Mouse (Mus musculus) hindbrain, embryonic 14.5 days (tissue): ENCODE results near the gene Ccnd3. TPM values are rescaled to one million over a fixed set of nuclear protein-coding genes. Genes with fewer than 3 reads are reported as not detected.
"Not testable (repeated sequence)": the region's sequence is repeated elsewhere in the genome, so short reads cannot be mapped to it uniquely, and the experiment has no call there.

Experiments
- ATAC-seq: fragments of 200-750 bp; cut with Nextera tagmentation; 2 replicates; pipeline ENCODE4 v1.8.0; 2017; ENCODE audit warnings: moderate number of reproducible peaks, mild to moderate bottlenecking, moderate TSS enrichment, moderate library complexity; ENCODE audit not compliant: low FRiP score
- DNase-seq: peaks from one replicate; pipeline ENCODE4 v3.0.0-alpha.2; 2015; ENCODE audit warnings: low spot score
- H3K27ac ChIP-seq: fragments of 300-500 bp; sonication (generic); 2 replicates; pipeline ENCODE4 v1.5.1; 2014; ENCODE audit warnings: mild to moderate bottlenecking, moderate library complexity
- H3K27me3 ChIP-seq: fragments of 300-500 bp; sonication (generic); 2 replicates; pipeline ENCODE4 v1.6.1; 2014; ENCODE audit warnings: mild to moderate bottlenecking, low read length, mixed read lengths; ENCODE audit not compliant: control insufficient read depth, insufficient read depth
- H3K36me3 ChIP-seq: fragments of 300-500 bp; sonication (generic); replicated peaks from 2 replicates; pipeline ENCODE4 v1.6.1; 2014; ENCODE audit not compliant: control insufficient read depth, insufficient read depth
- H3K4me1 ChIP-seq: fragments of 300-500 bp; sonication (generic); replicated peaks from 2 replicates; pipeline ENCODE4 v1.6.1; 2014; ENCODE audit warnings: antibody characterized with exemption, low read length, mixed read lengths; ENCODE audit not compliant: control insufficient read depth, insufficient read depth
- H3K4me2 ChIP-seq: fragments of 300-500 bp; sonication (generic); replicated peaks from 2 replicates; pipeline ENCODE4 v1.6.1; 2014; ENCODE audit warnings: mild to moderate bottlenecking, moderate library complexity
- H3K4me3 ChIP-seq: fragments of 300-500 bp; sonication (generic); replicated peaks from 2 replicates; pipeline ENCODE4 v1.5.1; 2014; ENCODE audit warnings: mild to moderate bottlenecking, low read length
- H3K9ac ChIP-seq: fragments of 300-500 bp; sonication (generic); 2 replicates; pipeline ENCODE4 v1.6.1; 2014
- H3K9me3 ChIP-seq: fragments of 300-500 bp; sonication (generic); 2 replicates; pipeline ENCODE4 v1.6.1; 2016; ENCODE audit warnings: low read length; ENCODE audit not compliant: control insufficient read depth
- WGBS: fragments of 180-500 bp; shearing (Covaris S2); extraction: QIAGEN DNeasy Blood & Tissue Kit; methylation state at CpG from one replicate; pipeline ENCODE4 v1.1.7; 2014; 5-methylcytosine and 5-hydroxymethylcytosine counted together
- polyA plus RNA-seq: library from polyadenylated mRNA; unstranded; fragments of >200 nt; fragmentation: Nextera tagmentation; extraction: Ambion mirVana; gene quantifications from 2 replicates; pipeline ENCODE4 v1.2.1, GENCODE M21; 2014

Gene Ccnd3
- polyA plus RNA-seq, 1 experiment from 2014 or later: 80.3 TPM

GRCm38 (mm10) chr17:47597838-47598579, 93.2 kb downstream of the Ccnd3 start:
- peaks cover 28% of the 10 kb centered on the region for H3K4me1 ChIP-seq
- H3K9me3 ChIP-seq: no peaks in the 10 kb centered on the region
- DNase-seq (peak; percentile 52), ATAC-seq (no peak)
- peak overlapping the region; percentile 43; the same call in 1 of the 2 replicates for H3K27ac ChIP-seq
- no peak overlapping the region for H3K4me3 ChIP-seq
- H3K4me2 ChIP-seq: peak overlapping the region; percentile 91; the same call in 1 of the 2 replicates
- no peak overlapping the region for H3K9ac ChIP-seq
- H3K36me3 ChIP-seq: peaks cover 49% of the 10 kb centered on the region
- H3K27me3 ChIP-seq: no peaks in the 10 kb centered on the region
- 28% methylated on average over 10 of the region's 10 CpGs for WGBS

GRCm38 (mm10) chr17:47598580-47599304, 93.9 kb downstream of the Ccnd3 start:
- 84% methylated on average over 9 of the region's 10 CpGs for WGBS
- ATAC-seq, H3K9me3 ChIP-seq, H3K27me3 ChIP-seq, H3K4me3 ChIP-seq, DNase-seq, H3K9ac ChIP-seq, H3K4me2 ChIP-seq: not testable (repeated sequence)
- Histone ChIP-seq H3K4me1 (peaks cover 27% of the 10 kb centered on the region; the same call in 1 of the 2 replicates), H3K36me3 (peaks cover 55% of the 10 kb centered on the region), H3K27ac (peak overlapping the region; percentile 43; the same call in 1 of the 2 replicates)

GRCm38 (mm10) chr17:47599511-47600297, 94.9 kb downstream of the Ccnd3 start:
- Histone ChIP-seq H3K27ac (no peak overlapping the region), H3K36me3 (peaks cover 65% of the 10 kb centered on the region)

GRCm38 (mm10) chr17:47600601-47601388, 95.9 kb downstream of the Ccnd3 start:
- peaks cover 76% of the 10 kb centered on the region for H3K36me3 ChIP-seq

More at GRCm38 (mm10) chr17:47599511-47600297, 94.9 kb downstream of the Ccnd3 start:
- WGBS: 84% methylated on average over 11 of the region's 11 CpGs
- no peaks in the 10 kb centered on the region for H3K27me3 ChIP-seq
- no peak overlapping the region for H3K4me2 ChIP-seq
- H3K9ac ChIP-seq: no peak overlapping the region
- no peaks in the 10 kb centered on the region for H3K9me3 ChIP-seq
- peaks cover 23% of the 10 kb centered on the region; the same call in 1 of the 2 replicates for H3K4me1 ChIP-seq
- no peak overlapping the region for H3K4me3 ChIP-seq
- no peak for ATAC-seq
- DNase-seq: no peak

GRCm38 (mm10) chr17:47601389-47601755, 96.5 kb downstream of the Ccnd3 start:
- Histone ChIP-seq H3K9me3 (no peaks in the 10 kb centered on the region), H3K36me3 (peaks cover 81% of the 10 kb centered on the region), H3K4me1 (peaks cover 10% of the 10 kb centered on the region; the same call in 1 of the 2 replicates), H3K27me3 (no peaks in the 10 kb centered on the region), H3K4me2 (no peak overlapping the region), H3K9ac (no peak overlapping the region), H3K4me3 (no peak overlapping the region), H3K27ac (no peak overlapping the region)
- ATAC-seq: no peak
- WGBS: 95% methylated on average over 10 of the region's 10 CpGs
- no peak for DNase-seq

More at GRCm38 (mm10) chr17:47600601-47601388, 95.9 kb downstream of the Ccnd3 start:
- H3K4me2 ChIP-seq: no peak overlapping the region
- no peaks in the 10 kb centered on the region for H3K9me3 ChIP-seq
- DNase-seq (no peak), ATAC-seq (no peak)
- H3K9ac ChIP-seq: no peak overlapping the region
- no peak overlapping the region for H3K27ac ChIP-seq
- no peak overlapping the region for H3K4me3 ChIP-seq
- WGBS: 91% methylated on average over 13 of the region's 13 CpGs
- peaks cover 12% of the 10 kb centered on the region; the same call in 1 of the 2 replicates for H3K4me1 ChIP-seq
- no peaks in the 10 kb centered on the region for H3K27me3 ChIP-seq

- Histone ChIP-seq H3K27me3 (no peaks in the 10 kb centered on the region), H3K4me1 (0 out of 2 replicates have a peak, but pooled peaks cover 4% of the 10 kb centered on the region), H3K27ac (no peak overlapping the region), H3K4me2 (no peak overlapping the region), H3K4me3 (no peak overlapping the region), H3K9ac (no peak overlapping the region), H3K9me3 (no peaks in the 10 kb centered on the region), H3K36me3 (peaks cover 90% of the 10 kb centered on the region)
- WGBS: 94% methylated on average over 11 of the region's 11 CpGs
- DNase-seq (no peak), ATAC-seq (no peak)
Observed at GRCm38 (mm10) chr17:47602289-47602688, 97.4 kb downstream of the Ccnd3 start.

- no peaks in the 10 kb centered on the region for H3K27me3 ChIP-seq
- no peaks in the 10 kb centered on the region for H3K9me3 ChIP-seq
- H3K4me3 ChIP-seq: no peak overlapping the region
- ATAC-seq (no peak), DNase-seq (no peak)
- H3K4me1 ChIP-seq: peaks cover 10% of the 10 kb centered on the region; the same call in 1 of the 2 replicates
- no peak overlapping the region for H3K9ac ChIP-seq
- 76% methylated on average over 5 of the region's 5 CpGs for WGBS
- H3K4me2 ChIP-seq: no peak overlapping the region
- peaks cover 64% of the 10 kb centered on the region for H3K36me3 ChIP-seq
- H3K27ac ChIP-seq: no peak overlapping the region
Observed at GRCm38 (mm10) chr17:47606220-47606619, 101.4 kb downstream of the Ccnd3 start.

GRCm38 (mm10) chr17:47609182-47609581, 104.3 kb downstream of the Ccnd3 start:
- Histone ChIP-seq H3K27ac (no peak overlapping the region), H3K27me3 (no peaks in the 10 kb centered on the region), H3K9me3 (no peaks in the 10 kb centered on the region), H3K4me3 (no peak overlapping the region), H3K4me2 (no peak overlapping the region), H3K36me3 (peaks cover 44% of the 10 kb centered on the region), H3K9ac (no peak overlapping the region), H3K4me1 (peaks cover 20% of the 10 kb centered on the region)
- WGBS: 95% methylated on average over 4 of the region's 4 CpGs
- DNase-seq (no peak), ATAC-seq (no peak)
